Mouse (Mus musculus): ENCODE results near the gene Atp1b2. TPM values are rescaled to one million over a fixed set of nuclear protein-coding genes. Genes with fewer than 3 reads are reported as not detected.
A peak's percentile ranks its signal among the peaks of the same experiment; 100 is the strongest.

Gene Atp1b2
- polyA plus RNA-seq, 2 experiments, result 10.4 to 17.9 TPM

- no peak for DNase-seq (ENCODE audit: low spot score)
- TF ChIP-seq POLR2A (IDR thresholded peaks at IDR 0.05; ENCODE audit: borderline replicate concordance, extremely low read depth, insufficient read depth, insufficient read length), result no peak
- Histone ChIP-seq H3K27ac (replicated peaks; ENCODE audit: low read depth, low read length) (no peak overlapping the region), H3K9me3 (ENCODE audit: control insufficient read depth, low read length) (no peaks in the 10 kb centered on the region), H3K4me3 (replicated peaks; ENCODE audit: low read length) (no peak overlapping the region), H3K4me2 (replicated peaks; ENCODE audit: low read depth, low read length, severe bottlenecking) (no peak overlapping the region), H3K9ac (ENCODE audit: low read depth, low read length, severe bottlenecking) (no peak overlapping the region), H3K36me3 (ENCODE audit: control insufficient read depth, insufficient read depth, low read length) (peaks cover 22% of the 10 kb centered on the region), H3K27me3 (ENCODE audit: control insufficient read depth, insufficient read depth, low read length) (no peaks in the 10 kb centered on the region), H3K4me1 (ENCODE audit: control insufficient read depth, insufficient read depth, low read length) (peaks cover 18% of the 10 kb centered on the region)
- 13% methylated on average over 2 of the region's 2 CpGs for WGBS
- no peak for ATAC-seq (ENCODE audit: low FRiP score, low read depth)
Measured at GRCm38 (mm10) chr11:69553341-69553721, 52.4 kb downstream of the Atp1b2 start.

GRCm38 (mm10) chr11:69552622-69553340, 53.0 kb downstream of the Atp1b2 start:
- Histone ChIP-seq H3K36me3 (ENCODE audit: control insufficient read depth, insufficient read depth, low read length) (peaks cover 22% of the 10 kb centered on the region), H3K27ac (replicated peaks; ENCODE audit: low read depth, low read length) (no peak overlapping the region), H3K9me3 (ENCODE audit: control insufficient read depth, low read length) (no peaks in the 10 kb centered on the region), H3K4me3 (replicated peaks; ENCODE audit: low read length) (no peak overlapping the region), H3K4me2 (replicated peaks; ENCODE audit: low read depth, low read length, severe bottlenecking) (no peak overlapping the region), H3K9ac (ENCODE audit: low read depth, low read length, severe bottlenecking) (no peak overlapping the region), H3K4me1 (ENCODE audit: control insufficient read depth, insufficient read depth, low read length) (peaks cover 12% of the 10 kb centered on the region), H3K27me3 (ENCODE audit: control insufficient read depth, insufficient read depth, low read length) (no peaks in the 10 kb centered on the region)
- whole genome bisulfite sequencing, result 22% methylated on average over 14 of the region's 14 CpGs
- no peak for TF ChIP-seq POLR2A (IDR thresholded peaks at IDR 0.05; ENCODE audit: borderline replicate concordance, extremely low read depth, insufficient read depth, insufficient read length)
- ATAC-seq (ENCODE audit: low FRiP score, low read depth), result no peak
- no peak for DNase-seq (ENCODE audit: low spot score)

DNA sequence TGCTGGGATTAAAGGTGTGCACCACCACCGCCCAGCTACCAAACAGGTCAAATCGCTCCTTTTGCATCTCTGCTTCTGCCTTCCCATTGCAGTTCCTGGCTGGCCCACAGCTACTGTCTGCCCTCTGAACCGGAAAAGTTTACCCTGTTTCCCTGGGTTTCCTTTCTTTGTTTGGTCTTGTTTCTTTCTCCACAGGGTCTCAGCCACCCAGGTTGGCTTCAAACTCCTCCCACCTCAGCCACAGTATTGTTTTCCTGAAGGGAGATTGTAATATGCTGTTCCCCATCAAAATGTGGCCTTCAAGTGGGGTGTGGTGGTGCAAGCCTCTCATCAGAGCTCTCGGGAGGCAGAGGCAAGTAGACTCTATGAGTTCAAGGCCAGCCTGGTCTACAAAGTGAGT, 54.4 kb downstream of the Atp1b2 start:
- H3K4me2 ChIP-seq (replicated peaks; ENCODE audit: low read depth, low read length, severe bottlenecking), result no peak overlapping the region
- TF ChIP-seq POLR2A (IDR thresholded peaks at IDR 0.05; ENCODE audit: borderline replicate concordance, extremely low read depth, insufficient read depth, insufficient read length), result no peak
- ATAC-seq (ENCODE audit: low FRiP score, low read depth), result no peak
- H3K9ac ChIP-seq (ENCODE audit: low read depth, low read length, severe bottlenecking), result no peak overlapping the region
- peaks cover 13% of the 10 kb centered on the region for H3K4me1 ChIP-seq (ENCODE audit: control insufficient read depth, insufficient read depth, low read length)
- H3K27me3 ChIP-seq (ENCODE audit: control insufficient read depth, insufficient read depth, low read length), result no peaks in the 10 kb centered on the region
- peaks cover 19% of the 10 kb centered on the region for H3K36me3 ChIP-seq (ENCODE audit: control insufficient read depth, insufficient read depth, low read length)
- H3K4me3 ChIP-seq (replicated peaks; ENCODE audit: low read length), result no peak overlapping the region
- H3K27ac ChIP-seq (replicated peaks; ENCODE audit: low read depth, low read length), result no peak overlapping the region
- no peak for DNase-seq (ENCODE audit: low spot score)
- no peaks in the 10 kb centered on the region for H3K9me3 ChIP-seq (ENCODE audit: control insufficient read depth, low read length)
- WGBS, result 74% methylated on average over 4 of the region's 4 CpGs

MicroRNAs within 50 kb of the gene (microRNA counts, 519-probe panel; counts per million panel counts)
- 2,735 counts per million, percentile 48 among the panel's probes with 10 or more counts for microRNA mmu-miR-467f

Small RNA genes lying within 50 kb of the gene (microRNA-seq; reads per million reads assigned to microRNA genes)
- not detected for gene Mir467f

Other genes starting within 250 kb of the Atp1b2 start
Only the 30 nearest of the 32 such genes appear.
- 127 and 131 TPM in 2 replicates for gene Naa38, start 210.5 kb downstream of the Atp1b2 start, polyA plus RNA-seq (2012; rRNA removed)
- gene Naa38, start 210.5 kb downstream of the Atp1b2 start, polyA plus RNA-seq (2014; fragmentation: Nextera tagmentation; extraction: Ambion mirVana), result 161 and 171 TPM in 2 replicates
- gene Cyb5d1, start 210.3 kb downstream of the Atp1b2 start, polyA plus RNA-seq (2012; rRNA removed), result 29.5 and 32.7 TPM in 2 replicates
- gene Cyb5d1, start 210.3 kb downstream of the Atp1b2 start, polyA plus RNA-seq (2014; fragmentation: Nextera tagmentation; extraction: Ambion mirVana), result 22.3 and 27.3 TPM in 2 replicates
- 17.0 and 23.7 TPM in 2 replicates for gene Tmem88, start 207.7 kb downstream of the Atp1b2 start, polyA plus RNA-seq (2012; rRNA removed)
- gene Tmem88, start 207.7 kb downstream of the Atp1b2 start, polyA plus RNA-seq (2014; fragmentation: Nextera tagmentation; extraction: Ambion mirVana), result 18.7 and 18.9 TPM in 2 replicates
- gene Kdm6b, start 192.3 kb downstream of the Atp1b2 start, polyA plus RNA-seq (2012; rRNA removed), result 23.7 and 27.5 TPM in 2 replicates
- gene Kdm6b, start 192.3 kb downstream of the Atp1b2 start, polyA plus RNA-seq (2014; fragmentation: Nextera tagmentation; extraction: Ambion mirVana), result 31.4 and 36.4 TPM in 2 replicates
- 4.5 and 4.7 TPM in 2 replicates for gene Dnah2, start 56.8 kb downstream of the Atp1b2 start, polyA plus RNA-seq (2012; rRNA removed)
- 3.6 and 4.2 TPM in 2 replicates for gene Dnah2, start 56.8 kb downstream of the Atp1b2 start, polyA plus RNA-seq (2014; fragmentation: Nextera tagmentation; extraction: Ambion mirVana)
- 57.6 and 78.1 TPM in 2 replicates for gene Efnb3, start 45.7 kb downstream of the Atp1b2 start, polyA plus RNA-seq (2012; rRNA removed)
- gene Efnb3, start 45.7 kb downstream of the Atp1b2 start, polyA plus RNA-seq (2014; fragmentation: Nextera tagmentation; extraction: Ambion mirVana), result 12.7 and 14.6 TPM in 2 replicates
- 19.0 and 25.1 TPM in 2 replicates for gene Wrap53, start 25.7 kb downstream of the Atp1b2 start, polyA plus RNA-seq (2012; rRNA removed)
- gene Wrap53, start 25.7 kb downstream of the Atp1b2 start, polyA plus RNA-seq (2014; fragmentation: Nextera tagmentation; extraction: Ambion mirVana), result 20.6 and 20.8 TPM in 2 replicates
- 173 and 200 TPM in 2 replicates for gene Trp53, start 25.6 kb downstream of the Atp1b2 start, polyA plus RNA-seq (2012; rRNA removed)
- gene Trp53, start 25.6 kb downstream of the Atp1b2 start, polyA plus RNA-seq (2014; fragmentation: Nextera tagmentation; extraction: Ambion mirVana), result 138 and 155 TPM in 2 replicates
- 0.05 TPM in 1 of 2 replicates, not detected in the other for gene Shbg, start 12.0 kb upstream of the Atp1b2 start, polyA plus RNA-seq (2012; rRNA removed)
- not detected in 2 replicates for gene Shbg, start 12.0 kb upstream of the Atp1b2 start, polyA plus RNA-seq (2014; fragmentation: Nextera tagmentation; extraction: Ambion mirVana)
- 14.2 and 21.1 TPM in 2 replicates for gene Sat2, start 16.1 kb upstream of the Atp1b2 start, polyA plus RNA-seq (2012; rRNA removed)
- gene Sat2, start 16.1 kb upstream of the Atp1b2 start, polyA plus RNA-seq (2014; fragmentation: Nextera tagmentation; extraction: Ambion mirVana), result 16.5 and 20.1 TPM in 2 replicates
- 122 and 125 TPM in 2 replicates for gene Fxr2, start 27.0 kb upstream of the Atp1b2 start, polyA plus RNA-seq (2012; rRNA removed)
- 28.9 and 33.8 TPM in 2 replicates for gene Fxr2, start 27.0 kb upstream of the Atp1b2 start, polyA plus RNA-seq (2014; fragmentation: Nextera tagmentation; extraction: Ambion mirVana)
- gene Sox15, start 49.4 kb upstream of the Atp1b2 start, polyA plus RNA-seq (2012; rRNA removed), result 1.5 and 2.1 TPM in 2 replicates
- gene Sox15, start 49.4 kb upstream of the Atp1b2 start, polyA plus RNA-seq (2014; fragmentation: Nextera tagmentation; extraction: Ambion mirVana), result 1.0 and 3.0 TPM in 2 replicates
- gene Mpdu1, start 56.7 kb upstream of the Atp1b2 start, polyA plus RNA-seq (2012; rRNA removed), result 117 and 155 TPM in 2 replicates
- gene Mpdu1, start 56.7 kb upstream of the Atp1b2 start, polyA plus RNA-seq (2014; fragmentation: Nextera tagmentation; extraction: Ambion mirVana), result 28.9 and 30.8 TPM in 2 replicates
- 16.6 and 24.3 TPM in 2 replicates for gene Cd68, start 60.2 kb upstream of the Atp1b2 start, polyA plus RNA-seq (2012; rRNA removed)
- gene Cd68, start 60.2 kb upstream of the Atp1b2 start, polyA plus RNA-seq (2014; fragmentation: Nextera tagmentation; extraction: Ambion mirVana), result 20.5 and 24.7 TPM in 2 replicates
- 887 and 919 TPM in 2 replicates for gene Eif4a1, start 66.5 kb upstream of the Atp1b2 start, polyA plus RNA-seq (2012; rRNA removed)
- gene Eif4a1, start 66.5 kb upstream of the Atp1b2 start, polyA plus RNA-seq (2014; fragmentation: Nextera tagmentation; extraction: Ambion mirVana), result 547 and 561 TPM in 2 replicates
- 172 and 297 TPM in 2 replicates for gene Senp3, start 76.1 kb upstream of the Atp1b2 start, polyA plus RNA-seq (2012; rRNA removed)
- gene Senp3, start 76.1 kb upstream of the Atp1b2 start, polyA plus RNA-seq (2014; fragmentation: Nextera tagmentation; extraction: Ambion mirVana), result 95.4 and 99.0 TPM in 2 replicates
- gene Tnfsf13, start 79.8 kb upstream of the Atp1b2 start, polyA plus RNA-seq (2012; rRNA removed), result 4.4 and 5.2 TPM in 2 replicates
- 0.77 and 0.98 TPM in 2 replicates for gene Tnfsf13, start 79.8 kb upstream of the Atp1b2 start, polyA plus RNA-seq (2014; fragmentation: Nextera tagmentation; extraction: Ambion mirVana)
- 22.9 and 31.6 TPM in 2 replicates for gene Tnfsf12, start 89.9 kb upstream of the Atp1b2 start, polyA plus RNA-seq (2012; rRNA removed)
- gene Tnfsf12, start 89.9 kb upstream of the Atp1b2 start, polyA plus RNA-seq (2014; fragmentation: Nextera tagmentation; extraction: Ambion mirVana), result 13.7 and 15.2 TPM in 2 replicates
- gene Tnfsfm13, start 90.2 kb upstream of the Atp1b2 start, polyA plus RNA-seq (2012; rRNA removed), result 3.8 and 6.9 TPM in 2 replicates
- gene Tnfsfm13, start 90.2 kb upstream of the Atp1b2 start, polyA plus RNA-seq (2014; fragmentation: Nextera tagmentation; extraction: Ambion mirVana), result 5.9 and 6.6 TPM in 2 replicates
- gene Polr2a, start 152.7 kb upstream of the Atp1b2 start, polyA plus RNA-seq (2012; rRNA removed), result 76.6 and 100 TPM in 2 replicates
- 40.7 and 45.3 TPM in 2 replicates for gene Polr2a, start 152.7 kb upstream of the Atp1b2 start, polyA plus RNA-seq (2014; fragmentation: Nextera tagmentation; extraction: Ambion mirVana)
- gene Slc35g3, start 156.0 kb upstream of the Atp1b2 start, polyA plus RNA-seq (2012; rRNA removed), result 0.14 and 0.23 TPM in 2 replicates
- gene Slc35g3, start 156.0 kb upstream of the Atp1b2 start, polyA plus RNA-seq (2014; fragmentation: Nextera tagmentation; extraction: Ambion mirVana), result 0.21 TPM in 1 of 2 replicates, not detected in the other
- gene Zbtb4, start 160.0 kb upstream of the Atp1b2 start, polyA plus RNA-seq (2012; rRNA removed), result 12.8 and 14.3 TPM in 2 replicates
- 4.1 and 5.0 TPM in 2 replicates for gene Zbtb4, start 160.0 kb upstream of the Atp1b2 start, polyA plus RNA-seq (2014; fragmentation: Nextera tagmentation; extraction: Ambion mirVana)
- gene Chrnb1, start 190.0 kb upstream of the Atp1b2 start, polyA plus RNA-seq (2012; rRNA removed), result 69.4 and 81.0 TPM in 2 replicates
- gene Chrnb1, start 190.0 kb upstream of the Atp1b2 start, polyA plus RNA-seq (2014; fragmentation: Nextera tagmentation; extraction: Ambion mirVana), result 14.1 and 19.0 TPM in 2 replicates
- gene Fgf11, start 195.9 kb upstream of the Atp1b2 start, polyA plus RNA-seq (2012; rRNA removed), result 17.2 and 17.5 TPM in 2 replicates
- gene Fgf11, start 195.9 kb upstream of the Atp1b2 start, polyA plus RNA-seq (2014; fragmentation: Nextera tagmentation; extraction: Ambion mirVana), result 2.2 and 3.4 TPM in 2 replicates
- gene Tmem102, start 199.7 kb upstream of the Atp1b2 start, polyA plus RNA-seq (2012; rRNA removed), result 1.8 TPM in 2 replicates
- gene Tmem102, start 199.7 kb upstream of the Atp1b2 start, polyA plus RNA-seq (2014; fragmentation: Nextera tagmentation; extraction: Ambion mirVana), result 5.4 and 5.9 TPM in 2 replicates
- gene Gm39566, start 209.4 kb upstream of the Atp1b2 start, polyA plus RNA-seq (2012; rRNA removed), result not detected in 2 replicates
- gene Gm39566, start 209.4 kb upstream of the Atp1b2 start, polyA plus RNA-seq (2014; fragmentation: Nextera tagmentation; extraction: Ambion mirVana), result not detected in 2 replicates
- not detected in 2 replicates for gene Spem2, start 212.5 kb upstream of the Atp1b2 start, polyA plus RNA-seq (2012; rRNA removed)
- gene Spem2, start 212.5 kb upstream of the Atp1b2 start, polyA plus RNA-seq (2014; fragmentation: Nextera tagmentation; extraction: Ambion mirVana), result not detected in 2 replicates
- 0.65 and 0.79 TPM in 2 replicates for gene Spem1, start 216.2 kb upstream of the Atp1b2 start, polyA plus RNA-seq (2012; rRNA removed)
- 0.18 TPM in 1 of 2 replicates, not detected in the other for gene Spem1, start 216.2 kb upstream of the Atp1b2 start, polyA plus RNA-seq (2014; fragmentation: Nextera tagmentation; extraction: Ambion mirVana)
- 96.0 and 123 TPM in 2 replicates for gene Nlgn2, start 231.8 kb upstream of the Atp1b2 start, polyA plus RNA-seq (2012; rRNA removed)
- gene Nlgn2, start 231.8 kb upstream of the Atp1b2 start, polyA plus RNA-seq (2014; fragmentation: Nextera tagmentation; extraction: Ambion mirVana), result 11.1 and 13.4 TPM in 2 replicates
- gene Tmem256, start 232.6 kb upstream of the Atp1b2 start, polyA plus RNA-seq (2012; rRNA removed), result 240 and 292 TPM in 2 replicates
- 368 and 382 TPM in 2 replicates for gene Tmem256, start 232.6 kb upstream of the Atp1b2 start, polyA plus RNA-seq (2014; fragmentation: Nextera tagmentation; extraction: Ambion mirVana)